Mouse (Mus musculus): ENCODE measurements around the gene Wdr13. TPM values are rescaled to one million over a fixed set of nuclear protein-coding genes. Genes with fewer than 3 reads are reported as not detected.
A peak's percentile ranks its signal among the peaks of the same experiment; 100 is the strongest.

Wdr13 gene
- polyA plus RNA-seq, 1 experiment from 2014 or later: 17.9 TPM

- DNase-seq (ENCODE audit: low spot score): no peak
- Histone ChIP-seq H3K4me2 (ENCODE audit: low read length) (no peak overlapping the region), H3K27ac (no peak overlapping the region), H3K4me1 (replicated peaks; ENCODE audit: insufficient read depth, low read length) (no peaks in the 10 kb centered on the region), H3K4me3 (replicated peaks; ENCODE audit: low read depth, low read length) (no peak overlapping the region), H3K27me3 (ENCODE audit: insufficient read depth, low read length) (no peaks in the 10 kb centered on the region), H3K9me3 (replicated peaks; ENCODE audit: low read length) (no peaks in the 10 kb centered on the region), H3K36me3 (ENCODE audit: insufficient read depth, low read length) (no peaks in the 10 kb centered on the region), H3K9ac (ENCODE audit: low read depth, low read length) (no peak overlapping the region)
- TF ChIP-seq CTCF (IDR thresholded peaks at IDR 0.05; ENCODE audit: low read depth): no peak
- 89% methylated on average over 10 of the region's 10 CpGs for WGBS
- no peak for ATAC-seq (replicated peaks; ENCODE audit: low FRiP score, low read depth)
Observed at GRCm38 (mm10) chrX:8167716-8168647, 35.3 kb upstream of the Wdr13 start.

GRCm38 (mm10) chrX:8164471-8164870 lies 31.8 kb upstream of the Wdr13 start:
- Histone ChIP-seq H3K4me1 (replicated peaks; ENCODE audit: insufficient read depth, low read length) (no peaks in the 10 kb centered on the region), H3K27me3 (ENCODE audit: insufficient read depth, low read length) (no peaks in the 10 kb centered on the region), H3K4me2 (ENCODE audit: low read length) (no peak overlapping the region), H3K36me3 (ENCODE audit: insufficient read depth, low read length) (no peaks in the 10 kb centered on the region), H3K9ac (ENCODE audit: low read depth, low read length) (no peak overlapping the region), H3K27ac (no peak overlapping the region), H3K9me3 (replicated peaks; ENCODE audit: low read length) (no peaks in the 10 kb centered on the region), H3K4me3 (replicated peaks; ENCODE audit: low read depth, low read length) (no peak overlapping the region)
- TF ChIP-seq CTCF (IDR thresholded peaks at IDR 0.05; ENCODE audit: low read depth): no peak
- 85% methylated on average over 4 of the region's 4 CpGs for WGBS
- ATAC-seq (replicated peaks; ENCODE audit: low FRiP score, low read depth): no peak
- no peak for DNase-seq (ENCODE audit: low spot score)

GRCm38 (mm10) chrX:8163076-8163475 lies 30.4 kb upstream of the Wdr13 start:
- no peaks in the 10 kb centered on the region for H3K36me3 ChIP-seq (ENCODE audit: insufficient read depth, low read length)
- no peak overlapping the region for H3K4me2 ChIP-seq (ENCODE audit: low read length)
- TF ChIP-seq CTCF (IDR thresholded peaks at IDR 0.05; ENCODE audit: low read depth): no peak
- ATAC-seq (replicated peaks; ENCODE audit: low FRiP score, low read depth) (no peak), DNase-seq (ENCODE audit: low spot score) (no peak)
- no peak overlapping the region for H3K4me3 ChIP-seq (replicated peaks; ENCODE audit: low read depth, low read length)
- WGBS: 80% methylated on average over 5 of the region's 5 CpGs
- H3K9me3 ChIP-seq (replicated peaks; ENCODE audit: low read length): no peaks in the 10 kb centered on the region
- H3K4me1 ChIP-seq (replicated peaks; ENCODE audit: insufficient read depth, low read length): no peaks in the 10 kb centered on the region
- H3K9ac ChIP-seq (ENCODE audit: low read depth, low read length): no peak overlapping the region
- H3K27me3 ChIP-seq (ENCODE audit: insufficient read depth, low read length): no peaks in the 10 kb centered on the region
- no peak overlapping the region for H3K27ac ChIP-seq

- Histone ChIP-seq H3K36me3 (ENCODE audit: insufficient read depth, low read length) (0 out of 2 replicates have a peak, but pooled peaks cover 2% of the 10 kb centered on the region), H3K9ac (ENCODE audit: low read depth, low read length) (peak within 1 kb of the TSS; percentile 79), H3K9me3 (replicated peaks; ENCODE audit: low read length) (no peaks in the 10 kb centered on the region), H3K4me1 (replicated peaks; ENCODE audit: insufficient read depth, low read length) (no peaks in the 10 kb centered on the region), H3K27me3 (ENCODE audit: insufficient read depth, low read length) (no peaks in the 10 kb centered on the region), H3K4me3 (replicated peaks; ENCODE audit: low read depth, low read length) (peak within 1 kb of the TSS; percentile 63), H3K27ac (peak within 1 kb of the TSS; percentile 97), H3K4me2 (ENCODE audit: low read length) (peak within 1 kb of the TSS; percentile 59)
- 28% methylated on average over 64 of the region's 65 CpGs for WGBS
- peak; percentile 92 for DNase-seq (ENCODE audit: low spot score)
- peak; percentile 96 for ATAC-seq (replicated peaks; ENCODE audit: low FRiP score, low read depth)
- TF ChIP-seq CTCF (IDR thresholded peaks at IDR 0.05; ENCODE audit: low read depth): no peak
Observed at GRCm38 (mm10) chrX:8145153-8145991, 12.7 kb upstream of the Wdr13 start, which contains the start of gene Rbm3. Gene Rbm3 (minus strand): TSS chrX:8145880.

- peak overlapping the region; percentile 59 for H3K4me2 ChIP-seq (ENCODE audit: low read length)
- H3K9ac ChIP-seq (ENCODE audit: low read depth, low read length): peak overlapping the region; percentile 49; the same call in 1 of the 2 replicates
- H3K4me3 ChIP-seq (replicated peaks; ENCODE audit: low read depth, low read length): peak overlapping the region; percentile 63; the same call in 1 of the 2 replicates
- DNase-seq (ENCODE audit: low spot score) (no peak), ATAC-seq (replicated peaks; ENCODE audit: low FRiP score, low read depth) (no peak)
- 62% methylated on average over 7 of the region's 7 CpGs for WGBS
- no peak for TF ChIP-seq CTCF (IDR thresholded peaks at IDR 0.05; ENCODE audit: low read depth)
- H3K9me3 ChIP-seq (replicated peaks; ENCODE audit: low read length): no peaks in the 10 kb centered on the region
- H3K27me3 ChIP-seq (ENCODE audit: insufficient read depth, low read length): no peaks in the 10 kb centered on the region
- no peaks in the 10 kb centered on the region for H3K4me1 ChIP-seq (replicated peaks; ENCODE audit: insufficient read depth, low read length)
- no peak overlapping the region for H3K27ac ChIP-seq
- 0 out of 2 replicates have a peak, but pooled peaks cover 2% of the 10 kb centered on the region for H3K36me3 ChIP-seq (ENCODE audit: insufficient read depth, low read length)
Observed at GRCm38 (mm10) chrX:8143750-8144149, 11.1 kb upstream of the Wdr13 start.

- no peak for ATAC-seq (replicated peaks; ENCODE audit: low FRiP score, low read depth)
- no peaks in the 10 kb centered on the region for H3K4me1 ChIP-seq (replicated peaks; ENCODE audit: insufficient read depth, low read length)
- H3K9me3 ChIP-seq (replicated peaks; ENCODE audit: low read length): no peaks in the 10 kb centered on the region
- TF ChIP-seq CTCF (IDR thresholded peaks at IDR 0.05; ENCODE audit: low read depth): no peak
- H3K36me3 ChIP-seq (ENCODE audit: insufficient read depth, low read length): 0 out of 2 replicates have a peak, but pooled peaks cover 2% of the 10 kb centered on the region
- no peak overlapping the region for H3K9ac ChIP-seq (ENCODE audit: low read depth, low read length)
- DNase-seq (ENCODE audit: low spot score): no peak
- H3K27ac ChIP-seq: no peak overlapping the region
- WGBS: 94% methylated on average over 7 of the region's 7 CpGs
- no peak overlapping the region for H3K4me3 ChIP-seq (replicated peaks; ENCODE audit: low read depth, low read length)
- H3K4me2 ChIP-seq (ENCODE audit: low read length): no peak overlapping the region
- H3K27me3 ChIP-seq (ENCODE audit: insufficient read depth, low read length): no peaks in the 10 kb centered on the region
Observed at GRCm38 (mm10) chrX:8142948-8143347, 10.3 kb upstream of the Wdr13 start.
